20 mouse cellular contexts compared by ENCODE assay signal in the genomic region with DNA sequence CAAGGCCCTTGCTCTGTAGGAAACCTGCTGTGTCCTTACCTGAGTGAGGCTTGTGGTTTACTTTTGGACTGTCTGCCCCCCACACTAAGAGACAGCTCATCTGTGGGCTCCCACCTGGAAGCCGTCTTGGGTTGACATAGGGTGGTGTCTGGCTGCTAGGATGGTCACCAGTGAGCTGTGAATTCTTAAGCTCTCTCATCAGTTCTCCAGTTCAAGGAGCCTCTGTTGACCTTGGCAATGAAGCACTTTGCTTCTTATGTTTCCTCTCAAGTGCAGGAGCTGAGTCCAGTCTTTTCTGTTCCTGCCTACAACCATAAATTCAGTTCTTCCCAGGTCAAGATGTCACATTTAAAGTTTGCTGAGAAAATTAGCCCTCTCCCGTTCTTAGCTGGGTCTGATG. TPM values are rescaled to one million over a fixed set of nuclear protein-coding genes. Genes with fewer than 3 reads are reported as not detected.
DNase-seq lines count a peak whose midpoint lies in the region; ATAC-seq and TF ChIP-seq lines count a peak whose summit lies in the region.
"Had no signal": no experiment of that assay in that cellular context is flagged by ENCODE, and none has a peak within 500 bp of the region (broad histone marks: within the 10 kb centered on the region; RNA-seq: fewer than 3 reads in every experiment).

No protein-coding gene starts in this region.

- H3K4me1 ChIP-seq in kidney, embryonic 14.5 days (ENCODE audit: control insufficient read depth, insufficient read depth, low read length) = 0 out of 2 replicates have a peak, but pooled peaks cover 5% of the 10 kb centered on the region
- no peaks in the 10 kb centered on the region; the same call in 1 of the 2 replicates for H3K4me1 ChIP-seq in lung, postnatal 0 days (ENCODE audit: insufficient read depth, low read depth, low read length)
- H3K4me1 ChIP-seq in hindbrain, postnatal 0 days (ENCODE audit: insufficient read depth, low read length) = no peaks in the 10 kb centered on the region
- H3K4me1 ChIP-seq: forebrain, embryonic 13.5 days; hindbrain, embryonic 12.5 days had no signal

- no peak overlapping the region for H3K27ac ChIP-seq in kidney, embryonic 14.5 days (ENCODE audit: low read depth, low read length)
- H3K27ac ChIP-seq in lung, postnatal 0 days (ENCODE audit: low read length) = no peak overlapping the region
- no peak overlapping the region for H3K27ac ChIP-seq in hindbrain, postnatal 0 days
- H3K27ac ChIP-seq: embryonic facial prominence, embryonic 10.5 days; forebrain, embryonic 13.5 days; hindbrain, embryonic 12.5 days had no signal

- WGBS in kidney, embryonic 14.5 days = 15% methylated on average over 2 of the region's 2 CpGs
- 46% methylated on average over 2 of the region's 2 CpGs for WGBS in lung, postnatal 0 days
- 78% methylated on average over 2 of the region's 2 CpGs for WGBS in hindbrain, postnatal 0 days

- no peak overlapping the region for H3K4me2 ChIP-seq in kidney, embryonic 14.5 days (replicated peaks; ENCODE audit: low read depth, low read length)
- H3K4me2 ChIP-seq in lung, postnatal 0 days (replicated peaks; ENCODE audit: low read depth, low read length) = no peak overlapping the region
- H3K4me2 ChIP-seq in hindbrain, postnatal 0 days (ENCODE audit: low read depth, low read length) = no peak overlapping the region
- H3K4me2 ChIP-seq: forebrain, embryonic 13.5 days; hindbrain, embryonic 12.5 days had no signal

- 0 out of 2 replicates have a peak, but pooled peaks have one; percentile 20 for ATAC-seq in kidney, embryonic 14.5 days (ENCODE audit: low FRiP score, low TSS enrichment)
- ATAC-seq in lung, postnatal 0 days = peak; percentile 40; the same call in 1 of the 2 replicates
- ATAC-seq in hindbrain, postnatal 0 days = no peak
- ATAC-seq: activated CD4-positive, CD25-positive, alpha-beta regulatory T cell, adult 4 months; forebrain, embryonic 13.5 days; forebrain, postnatal 0 days; hindbrain, embryonic 16.5 days had no signal

- H3K9me3 ChIP-seq in kidney, embryonic 14.5 days (ENCODE audit: control insufficient read depth, low read length) = no peaks in the 10 kb centered on the region
- no peaks in the 10 kb centered on the region for H3K9me3 ChIP-seq in lung, postnatal 0 days (ENCODE audit: low read length)
- no peaks in the 10 kb centered on the region for H3K9me3 ChIP-seq in hindbrain, postnatal 0 days (ENCODE audit: low read length)
- H3K9me3 ChIP-seq: embryonic facial prominence, embryonic 10.5 days had no signal

- no peak overlapping the region for H3K4me3 ChIP-seq in kidney, embryonic 14.5 days (ENCODE audit: low read length)
- H3K4me3 ChIP-seq in lung, postnatal 0 days (ENCODE audit: low read depth, low read length) = no peak overlapping the region
- H3K4me3 ChIP-seq in hindbrain, postnatal 0 days (ENCODE audit: low read length) = no peak overlapping the region
- H3K4me3 ChIP-seq: embryonic facial prominence, embryonic 10.5 days; forebrain, embryonic 13.5 days; hindbrain, embryonic 12.5 days had no signal

- no peaks in the 10 kb centered on the region for H3K27me3 ChIP-seq in kidney, embryonic 14.5 days (ENCODE audit: control insufficient read depth, insufficient read depth, low read length)
- H3K27me3 ChIP-seq in lung, postnatal 0 days (replicated peaks; ENCODE audit: insufficient read depth, low read length) = no peaks in the 10 kb centered on the region
- H3K27me3 ChIP-seq in hindbrain, postnatal 0 days (ENCODE audit: insufficient read depth, low read length) = no peaks in the 10 kb centered on the region
- H3K27me3 ChIP-seq: forebrain, embryonic 13.5 days; hindbrain, embryonic 12.5 days had no signal

- no peak overlapping the region for H3K9ac ChIP-seq in kidney, embryonic 14.5 days (ENCODE audit: low read depth, low read length)
- no peak overlapping the region for H3K9ac ChIP-seq in lung, postnatal 0 days (replicated peaks; ENCODE audit: low read depth)
- no peak overlapping the region for H3K9ac ChIP-seq in hindbrain, postnatal 0 days (replicated peaks; ENCODE audit: low read length)
- H3K9ac ChIP-seq: forebrain, embryonic 13.5 days; forebrain, postnatal 0 days; hindbrain, embryonic 12.5 days had no signal

- H3K36me3 ChIP-seq in kidney, embryonic 14.5 days (ENCODE audit: control insufficient read depth, insufficient read depth, low read length) = no peaks in the 10 kb centered on the region
- H3K36me3 ChIP-seq in lung, postnatal 0 days (ENCODE audit: insufficient read depth, low read length) = no peaks in the 10 kb centered on the region
- H3K36me3 ChIP-seq in hindbrain, postnatal 0 days (ENCODE audit: insufficient read depth, low read length) = no peaks in the 10 kb centered on the region
- H3K36me3 ChIP-seq: embryonic facial prominence, embryonic 10.5 days; hindbrain, embryonic 12.5 days had no signal

- peak; percentile 18; the same call in 1 of the 2 replicates for TF ChIP-seq EP300 in lung, postnatal 0 days (IDR thresholded peaks at IDR 0.05)

- DNase-seq in kidney, postnatal 25 days = no peak
- DNase-seq in lung, postnatal 0 days (ENCODE audit: low spot score) = peak; percentile 72
- no peak for DNase-seq in lung, postnatal 14 days
- peak; percentile 59 for DNase-seq in R1 (ENCODE audit: low read depth, low spot score)
- no peak for DNase-seq in left cerebral cortex, postnatal 25 days (ENCODE audit: low spot score in 2 of 2)
- DNase-seq in hindbrain, postnatal 0 days (ENCODE audit: low spot score) = no peak
- DNase-seq: adrenal gland, postnatal 14 days; cerebellum, adult 18-20 months; cerebellum, postnatal 10 days; forebrain, postnatal 0 days; gastrocnemius, postnatal 10 days; heart, postnatal 10 days; heart, postnatal 4 days had no signal

- intact Hi-C loops in left cerebral cortex, postnatal 25 days (cut with DNase I) = no loop called here

- no peak for TF ChIP-seq CTCF in lung, postnatal 0 days (IDR thresholded peaks at IDR 0.05)
- TF ChIP-seq CTCF in hindbrain, postnatal 0 days (IDR thresholded peaks at IDR 0.05; ENCODE audit: low read depth) = no peak

RNA-seq across cellular contexts. Expression of a gene that starts 34.5 kb away (rescaled TPM):
- 2.7 and 4.2 TPM in 2 replicates for polyA plus RNA-seq in kidney, embryonic 14.5 days (2014; fragmentation: Nextera tagmentation; extraction: Ambion mirVana)
- 28.8 and 46.2 TPM in 2 replicates for polyA plus RNA-seq in lung, postnatal 0 days (2015; fragmentation: Nextera tagmentation; extraction: Ambion mirVana)
- 100 to 1,000 TPM; 199 to 208 TPM for total RNA-seq in left cerebral cortex, postnatal 25 days (2021)
- 19.1 and 20.1 TPM in 2 replicates for total RNA-seq in hindbrain, postnatal 0 days (2014; rRNA removed)
- 9.5 and 10.5 TPM in 2 replicates for polyA plus RNA-seq in hindbrain, postnatal 0 days (2015; fragmentation: Nextera tagmentation; extraction: Ambion mirVana)
- total RNA-seq: MEL had no signal

Comparison
In these comparisons a context has a peak if more than half of its experiments do, and no peak if none do; other contexts are left out.
1. DNase-seq: peak in lung, postnatal 0 days (single experiment) and R1 (single experiment); none in kidney, postnatal 25 days (0 of 2), lung, postnatal 14 days (single experiment), left cerebral cortex, postnatal 25 days (0 of 2) and hindbrain, postnatal 0 days (single experiment).